Mouse (Mus musculus) liver, postnatal 0 days (tissue): ENCODE results near the gene Cuedc1. TPM values are rescaled to one million over a fixed set of nuclear protein-coding genes. Genes with fewer than 3 reads are reported as not detected.

Experiments used
- ATAC-seq: fragments of 200-750 bp; cut with Nextera tagmentation; 2 replicates; pipeline ENCODE4 v1.8.0; 2017; ENCODE audit warnings: mild to moderate bottlenecking, moderate library complexity
- DNase-seq: peaks from one replicate; pipeline ENCODE4 v3.0.0-alpha.2; 2016
- H3K27ac ChIP-seq: fragments of 300-500 bp; sonication (generic); 2 replicates; pipeline ENCODE4 v1.5.1; 2014; ENCODE audit warnings: antibody characterized with exemption, moderate library complexity, mild to moderate bottlenecking, low read depth
- H3K27me3 ChIP-seq: fragments of 300-500 bp; sonication (generic); 2 replicates; pipeline ENCODE4 v1.6.1; 2014; ENCODE audit warnings: low read length, control low read depth, mixed read lengths; ENCODE audit not compliant: insufficient read depth
- H3K36me3 ChIP-seq: fragments of 300-500 bp; sonication (generic); replicated peaks from 2 replicates; pipeline ENCODE4 v1.6.1; 2014; ENCODE audit warnings: mild to moderate bottlenecking, control low read depth, low read length, moderate library complexity, mixed read lengths; ENCODE audit not compliant: insufficient read depth
- H3K4me1 ChIP-seq: fragments of 300-500 bp; sonication (generic); 2 replicates; pipeline ENCODE4 v1.6.1; 2014; ENCODE audit warnings: antibody characterized with exemption, mild to moderate bottlenecking, control low read depth; ENCODE audit not compliant: insufficient read depth
- H3K4me2 ChIP-seq: fragments of 300-500 bp; sonication (generic); 2 replicates; pipeline ENCODE4 v1.6.1; 2014; ENCODE audit warnings: low read depth, mild to moderate bottlenecking, low read length, moderate library complexity, mixed read lengths
- H3K4me3 ChIP-seq: fragments of 300-500 bp; sonication (generic); 2 replicates; pipeline ENCODE4 v1.5.1; 2014; ENCODE audit warnings: low read depth, low read length
- H3K9ac ChIP-seq: fragments of 300-500 bp; sonication (generic); replicated peaks from 2 replicates; pipeline ENCODE4 v1.6.1; 2014; ENCODE audit warnings: mild to moderate bottlenecking, moderate library complexity
- H3K9me3 ChIP-seq: fragments of 300-500 bp; sonication (generic); 2 replicates; pipeline ENCODE4 v1.6.1; 2016; ENCODE audit warnings: mild to moderate bottlenecking, control low read depth, low read length, mixed read lengths
- CTCF ChIP-seq: sonication (generic); IDR thresholded peaks from 2 replicates; pipeline ENCODE4 v1.5.1; 2016; ENCODE audit warnings: antibody characterized with exemption, low read depth
- EP300 ChIP-seq: IDR thresholded peaks from 2 replicates; pipeline ENCODE4 v1.6.1; 2016; ENCODE audit warnings: antibody characterized with exemption, low read depth, mild to moderate bottlenecking
- WGBS: fragments of 180-500 bp; shearing (Covaris S2); extraction: QIAGEN DNeasy Blood & Tissue Kit; methylation state at CpG from one replicate; pipeline ENCODE4 v1.1.7; 2014; ENCODE audit not compliant: insufficient replicate concordance; 5-methylcytosine and 5-hydroxymethylcytosine counted together
- polyA plus RNA-seq: library from polyadenylated mRNA; unstranded; fragments of >200 nt; fragmentation: Nextera tagmentation; extraction: Ambion mirVana; gene quantifications from 2 replicates; pipeline ENCODE4 v1.2.1, GENCODE M21; 2015

Gene Cuedc1
- polyA plus RNA-seq, 1 experiment from 2014 or later: 1.2 TPM

DNA sequence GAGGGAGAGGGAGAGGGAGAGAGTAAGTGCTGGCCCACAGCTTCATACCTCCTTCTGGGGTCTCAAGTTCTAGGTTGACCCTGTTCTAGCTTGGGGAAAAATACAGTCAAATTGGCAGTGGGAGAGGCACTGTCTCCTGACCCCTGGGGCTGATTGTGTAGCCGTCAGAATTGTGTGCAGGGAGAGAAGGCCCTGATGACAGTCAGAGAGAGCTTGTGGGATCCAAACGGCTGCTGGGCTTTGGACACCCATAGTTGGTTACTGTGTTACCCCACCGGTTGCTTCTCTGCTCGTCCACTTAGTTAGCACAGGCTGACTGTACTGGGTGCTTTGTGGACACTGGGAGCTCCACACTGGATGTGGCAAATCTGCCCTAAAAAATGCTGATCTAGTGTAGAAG lies 64.9 kb downstream of the Cuedc1 start:
- Histone ChIP-seq H3K36me3 (no peaks in the 10 kb centered on the region), H3K27ac (no peak overlapping the region), H3K4me3 (no peak overlapping the region), H3K9me3 (no peaks in the 10 kb centered on the region), H3K9ac (no peak overlapping the region), H3K27me3 (0 out of 2 replicates have a peak, but pooled peaks cover 3% of the 10 kb centered on the region), H3K4me2 (no peak overlapping the region), H3K4me1 (peaks cover 18% of the 10 kb centered on the region)
- 49% methylated on average over 4 of the region's 4 CpGs for WGBS
- TF ChIP-seq EP300 (no peak), CTCF (no peak)
- ATAC-seq (no peak), DNase-seq (no peak)

DNA sequence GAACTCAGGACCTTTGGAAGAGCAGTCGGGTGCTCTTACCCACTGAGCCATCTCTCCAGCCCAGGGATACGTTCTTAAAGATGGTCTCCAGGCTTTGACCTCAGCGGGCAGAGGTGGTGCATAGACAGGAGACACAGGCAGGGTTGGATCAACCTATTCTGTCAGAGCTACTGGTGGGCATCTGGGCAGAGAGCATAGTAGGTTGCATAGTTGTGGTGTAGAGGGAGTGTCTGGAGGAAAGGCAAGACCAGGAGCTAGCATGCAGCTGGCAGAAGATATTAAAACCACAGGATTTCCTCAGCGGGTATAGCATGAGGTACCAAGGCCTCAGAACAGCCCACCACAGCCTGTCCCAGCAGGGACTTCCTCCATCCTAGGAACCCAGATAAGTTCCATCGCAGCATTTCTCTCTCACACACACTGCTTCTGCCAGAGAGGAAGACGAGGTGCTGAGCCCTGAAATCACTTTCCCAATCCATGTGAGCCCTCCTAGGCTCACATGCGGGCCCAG lies 66.4 kb downstream of the Cuedc1 start:
- no peak overlapping the region for H3K4me2 ChIP-seq
- peak overlapping the region; percentile 23; the same call in 1 of the 2 replicates for H3K27ac ChIP-seq
- H3K9ac ChIP-seq: no peak overlapping the region
- 0 out of 2 replicates have a peak, but pooled peaks cover 3% of the 10 kb centered on the region for H3K27me3 ChIP-seq
- no peak overlapping the region for H3K4me3 ChIP-seq
- TF ChIP-seq EP300: no peak
- peak; percentile 18; the same call in 1 of the 2 replicates for ATAC-seq
- no peaks in the 10 kb centered on the region for H3K9me3 ChIP-seq
- no peak for DNase-seq
- no peaks in the 10 kb centered on the region for H3K36me3 ChIP-seq
- H3K4me1 ChIP-seq: peaks cover 18% of the 10 kb centered on the region
- WGBS: 40% methylated on average over 7 of the region's 7 CpGs

DNA sequence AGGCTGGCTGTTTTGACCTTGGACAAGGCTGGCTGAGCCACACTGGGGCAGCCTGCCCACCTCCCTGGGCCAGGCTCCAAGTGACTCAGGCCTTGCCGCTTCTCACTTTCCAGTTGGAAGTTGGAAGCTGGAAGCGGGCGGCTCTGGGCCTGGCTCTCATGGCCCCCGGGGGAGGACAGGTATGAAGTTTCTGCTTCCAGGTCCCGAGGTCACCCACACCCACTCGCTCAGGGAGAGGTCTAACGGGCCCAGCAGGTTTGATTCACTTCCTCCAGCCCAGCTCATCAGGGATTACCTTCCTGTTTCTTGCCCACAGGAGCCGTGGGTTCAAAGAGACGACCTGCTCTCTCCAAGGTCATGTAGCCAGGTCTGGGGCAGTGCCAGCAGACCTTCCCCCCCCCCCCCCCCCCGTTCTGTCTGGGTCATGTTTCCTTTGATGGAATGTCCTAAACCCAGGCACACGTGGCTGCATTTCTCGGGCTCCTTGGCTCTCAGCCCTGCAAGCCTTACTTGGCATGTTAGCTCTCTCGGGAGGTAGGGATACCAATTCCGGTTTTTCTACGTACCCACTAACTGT lies 67.0 kb downstream of the Cuedc1 start:
- no peak overlapping the region for H3K4me3 ChIP-seq
- H3K4me1 ChIP-seq: peaks cover 18% of the 10 kb centered on the region
- no peak for TF ChIP-seq CTCF
- TF ChIP-seq EP300: no peak
- 0 out of 2 replicates have a peak overlapping the region, but pooled peaks have one; percentile 23 for H3K27ac ChIP-seq
- WGBS: 33% methylated on average over 14 of the region's 15 CpGs
- H3K4me2 ChIP-seq: no peak overlapping the region
- H3K36me3 ChIP-seq: no peaks in the 10 kb centered on the region
- H3K27me3 ChIP-seq: peaks cover 3% of the 10 kb centered on the region; the same call in 1 of the 2 replicates
- no peaks in the 10 kb centered on the region for H3K9me3 ChIP-seq
- no peak for ATAC-seq
- no peak overlapping the region for H3K9ac ChIP-seq
- no peak for DNase-seq

DNA sequence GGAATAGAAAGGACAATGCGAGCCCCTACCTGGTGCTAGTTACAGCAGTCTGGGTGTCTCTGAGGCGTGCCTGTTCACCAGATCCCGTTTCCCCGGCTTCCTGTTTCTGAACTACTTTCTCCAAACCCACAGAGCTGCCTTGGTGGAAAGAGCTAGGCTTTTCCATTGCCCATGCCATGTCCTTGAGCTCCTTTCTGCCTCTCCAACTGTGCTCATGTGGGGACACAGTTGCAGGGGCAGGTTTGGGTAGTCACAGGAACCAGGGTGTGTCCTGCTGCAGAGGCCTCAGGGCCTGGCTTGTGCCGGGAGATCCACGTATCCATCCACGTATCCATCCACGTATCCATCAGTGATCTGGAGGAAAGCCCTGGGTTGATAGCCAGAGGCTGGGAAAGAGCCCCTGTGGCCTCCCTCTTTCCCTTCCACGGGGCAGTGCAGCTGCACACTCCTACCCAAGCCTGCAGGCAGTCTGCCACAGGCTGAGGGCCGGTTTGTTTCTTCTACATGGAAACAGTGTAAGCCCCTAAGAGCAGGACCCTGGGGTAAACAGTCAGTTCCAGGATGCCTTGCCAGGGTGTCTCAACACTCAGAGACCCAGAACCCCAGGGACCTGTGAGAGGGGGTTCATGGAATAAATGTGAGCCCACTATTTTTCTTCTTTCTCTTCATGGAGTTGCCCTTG lies 68.0 kb downstream of the Cuedc1 start:
- no peaks in the 10 kb centered on the region for H3K9me3 ChIP-seq
- DNase-seq (no peak), ATAC-seq (no peak)
- no peak overlapping the region for H3K4me2 ChIP-seq
- H3K36me3 ChIP-seq: no peaks in the 10 kb centered on the region
- TF ChIP-seq EP300 (no peak), CTCF (no peak)
- 49% methylated on average over 10 of the region's 10 CpGs for WGBS
- no peak overlapping the region; the same call in 1 of the 2 replicates for H3K27ac ChIP-seq
- H3K4me1 ChIP-seq: peaks cover 18% of the 10 kb centered on the region
- H3K9ac ChIP-seq: no peak overlapping the region
- H3K4me3 ChIP-seq: no peak overlapping the region
- peaks cover 3% of the 10 kb centered on the region; the same call in 1 of the 2 replicates for H3K27me3 ChIP-seq

DNA sequence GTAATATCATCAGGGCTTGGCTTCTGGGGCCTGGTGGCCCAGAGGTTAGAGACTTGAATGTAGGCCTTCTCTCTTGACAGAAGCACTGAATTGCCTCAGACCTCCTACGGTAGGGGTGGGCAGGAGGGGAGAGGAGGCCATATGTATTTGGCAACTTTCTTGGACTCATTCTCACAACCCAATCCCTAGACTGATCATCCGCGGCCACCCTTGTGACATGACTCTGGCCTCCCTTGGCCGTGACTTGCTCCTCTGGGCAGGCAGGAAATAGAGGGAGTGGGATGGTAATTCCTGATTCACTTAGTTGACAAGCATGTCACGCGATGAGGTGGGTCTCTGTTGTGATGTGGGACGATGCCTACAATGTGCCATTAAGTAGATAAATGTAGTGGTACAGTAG lies 68.6 kb downstream of the Cuedc1 start:
- H3K9ac ChIP-seq: no peak overlapping the region
- ATAC-seq (no peak), DNase-seq (no peak)
- H3K4me3 ChIP-seq: no peak overlapping the region
- peaks cover 14% of the 10 kb centered on the region for H3K4me1 ChIP-seq
- H3K27me3 ChIP-seq: peaks cover 3% of the 10 kb centered on the region; the same call in 1 of the 2 replicates
- H3K36me3 ChIP-seq: no peaks in the 10 kb centered on the region
- no peak overlapping the region for H3K4me2 ChIP-seq
- WGBS: 85% methylated on average over 7 of the region's 7 CpGs
- no peaks in the 10 kb centered on the region for H3K9me3 ChIP-seq
- TF ChIP-seq EP300: no peak
- TF ChIP-seq CTCF: no peak
- H3K27ac ChIP-seq: no peak overlapping the region

DNA sequence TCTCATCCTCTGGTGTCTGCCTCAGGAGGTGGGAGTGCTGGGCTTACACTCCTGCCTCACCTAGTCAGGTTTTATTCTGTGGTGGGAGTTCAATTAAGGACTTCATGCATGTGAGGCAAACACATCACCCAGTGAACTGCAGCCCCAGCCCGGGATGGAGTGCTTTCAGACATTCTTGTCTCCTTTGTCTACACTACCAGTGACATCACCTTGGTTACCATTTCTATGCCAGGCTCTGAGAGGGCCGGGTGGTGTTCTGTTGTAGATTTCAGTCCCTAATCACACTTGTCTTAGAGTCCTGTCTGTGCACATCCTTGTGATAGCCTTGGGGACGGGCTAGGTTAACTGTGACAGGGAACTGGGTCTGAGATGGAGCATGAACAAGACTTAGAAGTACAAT lies 70.8 kb downstream of the Cuedc1 start:
- DNase-seq (no peak), ATAC-seq (no peak)
- Histone ChIP-seq H3K4me3 (no peak overlapping the region), H3K4me2 (no peak overlapping the region), H3K9me3 (no peaks in the 10 kb centered on the region), H3K36me3 (no peaks in the 10 kb centered on the region), H3K27me3 (peaks cover 3% of the 10 kb centered on the region; the same call in 1 of the 2 replicates), H3K4me1 (peaks cover 8% of the 10 kb centered on the region), H3K27ac (no peak overlapping the region), H3K9ac (no peak overlapping the region)
- TF ChIP-seq CTCF (no peak), EP300 (no peak)
- WGBS: 64% methylated on average over 3 of the region's 3 CpGs
